Mouse (Mus musculus) liver, embryonic 14.5 days (tissue): Measurements from ENCODE around the gene Agt. TPM values are rescaled to one million over a fixed set of nuclear protein-coding genes. Genes with fewer than 3 reads are reported as not detected.

Source experiments
- ATAC-seq: fragments of 200-750 bp; cut with Nextera tagmentation; 2 replicates; pipeline ENCODE4 v1.8.0; 2017; ENCODE audit warnings: moderate number of reproducible peaks, mild to moderate bottlenecking, moderate library complexity; ENCODE audit not compliant: insufficient read depth
- DNase-seq, 3 experiments: peaks; one replicate each; pipeline ENCODE4 v3.0.0-alpha.2; 2012 to 2013; ENCODE audit warnings: low read depth in 3 of 3, low spot score in 3 of 3
- H3K27ac ChIP-seq: fragments of 300-500 bp; sonication (generic); 2 replicates; pipeline ENCODE4 v1.5.1; 2014; ENCODE audit warnings: moderate library complexity, mild to moderate bottlenecking, control low read depth, inconsistent platforms
- H3K27me3 ChIP-seq: fragments of 300-500 bp; sonication (generic); 2 replicates; pipeline ENCODE4 v1.6.1; 2014; ENCODE audit warnings: mild to moderate bottlenecking, low read length, moderate library complexity; ENCODE audit not compliant: control insufficient read depth, insufficient read depth
- H3K36me3 ChIP-seq: fragments of 300-500 bp; sonication (generic); replicated peaks from 2 replicates; pipeline ENCODE4 v1.6.1; 2014; ENCODE audit warnings: low read depth; ENCODE audit not compliant: control insufficient read depth, insufficient read depth
- H3K4me1 ChIP-seq, 2 experiments: fragments of 200-500 bp in 1 of 2; fragments of 300-500 bp in 1 of 2; sonication (generic) in 1 of 2; replicated peaks; 2 replicates each; pipeline ENCODE4 v1.6.1; 2012 to 2014; ENCODE audit warnings: antibody characterized with exemption in 1 of 2, inconsistent platforms in 1 of 2, low read length in 1 of 2; ENCODE audit not compliant: control insufficient read depth in 2 of 2, insufficient read depth in 2 of 2
- H3K4me2 ChIP-seq: fragments of 300-500 bp; sonication (generic); 2 replicates; pipeline ENCODE4 v1.6.1; 2014; ENCODE audit warnings: low read depth, mild to moderate bottlenecking, control low read depth, moderate library complexity
- H3K4me3 ChIP-seq, 2 experiments: fragments of 200-500 bp in 1 of 2; fragments of 300-500 bp in 1 of 2; sonication (generic) in 1 of 2; 2 replicates each; pipeline ENCODE4 v1.5.1; 2012 to 2014; ENCODE audit warnings: low read depth in 2 of 2, low read length in 2 of 2, mild to moderate bottlenecking in 2 of 2, control low read depth in 1 of 2, inconsistent platforms in 1 of 2, moderate library complexity in 1 of 2; ENCODE audit not compliant: insufficient read depth in 1 of 2
- H3K9ac ChIP-seq: fragments of 300-500 bp; sonication (generic); replicated peaks from 2 replicates; pipeline ENCODE4 v1.6.1; 2014; ENCODE audit warnings: mild to moderate bottlenecking, control low read depth, moderate library complexity
- H3K9me3 ChIP-seq: fragments of 300-500 bp; sonication (generic); 2 replicates; pipeline ENCODE4 v1.6.1; 2016; ENCODE audit warnings: low read length, mixed read lengths; ENCODE audit not compliant: control insufficient read depth
- CTCF ChIP-seq: IDR thresholded peaks from 2 replicates; pipeline ENCODE4 v1.5.1; 2016; ENCODE audit warnings: antibody characterized with exemption, low read depth, control low read depth
- EP300 ChIP-seq: IDR thresholded peaks from 2 replicates; pipeline ENCODE4 v1.6.1; 2016; ENCODE audit warnings: antibody characterized with exemption, low read depth
- WGBS: fragments of 180-500 bp; shearing (Covaris S2); extraction: QIAGEN DNeasy Blood & Tissue Kit; methylation state at CpG from one replicate; pipeline ENCODE4 v1.1.7; 2014; ENCODE audit not compliant: insufficient replicate concordance; 5-methylcytosine and 5-hydroxymethylcytosine counted together
- polyA plus RNA-seq, 2 experiments: library from polyadenylated mRNA; depleted of rRNA in 1 of 2; stranded (reverse) in 1 of 2; unstranded in 1 of 2; fragments of >200 nt; fragmentation: Nextera tagmentation in 1 of 2; extraction: Ambion mirVana in 1 of 2; gene quantifications; 2 replicates each; pipeline versions ENCODE4 v1.2.1 to v1.2.3; 2012 to 2014

The Agt gene
- polyA plus RNA-seq, 2 experiments = 63.3 to 94.2 TPM

- no peak overlapping the region for H3K9ac ChIP-seq
- no peak for ATAC-seq
These were observed 53.5 kb downstream of the Agt start for GRCm38 (mm10) chr8:124516039-124516438.

GRCm38 (mm10) chr8:124509156-124509555 is 60.4 kb downstream of the Agt start:
- H3K36me3 ChIP-seq = no peaks in the 10 kb centered on the region
- WGBS = 38% methylated on average over 3 of the region's 3 CpGs
- H3K9ac ChIP-seq = no peak overlapping the region
- H3K4me1 ChIP-seq = no peaks in the 10 kb centered on the region
- H3K27me3 ChIP-seq = no peaks in the 10 kb centered on the region
- ATAC-seq = no peak
- TF ChIP-seq CTCF = no peak
- no peak for TF ChIP-seq EP300
- H3K9me3 ChIP-seq = no peaks in the 10 kb centered on the region
- no peak overlapping the region for H3K4me2 ChIP-seq
- no peak overlapping the region for H3K27ac ChIP-seq
- H3K4me3 ChIP-seq = no peak overlapping the region
- no peak for DNase-seq

More at GRCm38 (mm10) chr8:124516039-124516438, 53.5 kb downstream of the Agt start:
- WGBS = 35% methylated on average over 3 of the region's 3 CpGs
- TF ChIP-seq EP300 (no peak), CTCF (no peak)
- no peak overlapping the region for H3K4me2 ChIP-seq
- no peaks in the 10 kb centered on the region for H3K27me3 ChIP-seq
- no peak overlapping the region for H3K27ac ChIP-seq
- peaks cover 0 to 4% of the 10 kb centered on the region in 2 experiments; a peak in 1 of 4 replicates for H3K4me1 ChIP-seq
- no peaks in the 10 kb centered on the region for H3K36me3 ChIP-seq
- no peak overlapping the region for H3K4me3 ChIP-seq
- no peaks in the 10 kb centered on the region for H3K9me3 ChIP-seq
- DNase-seq = no peak

- H3K27me3 ChIP-seq = no peaks in the 10 kb centered on the region
- no peak overlapping the region for H3K9ac ChIP-seq
- TF ChIP-seq CTCF = no peak
- no peak for TF ChIP-seq EP300
- H3K4me3 ChIP-seq = no peak overlapping the region
- no peaks in the 10 kb centered on the region for H3K36me3 ChIP-seq
- no peak overlapping the region for H3K4me2 ChIP-seq
- H3K4me1 ChIP-seq = no peaks in the 10 kb centered on the region
- DNase-seq = no peak
- H3K27ac ChIP-seq = no peak overlapping the region
- ATAC-seq = no peak
- WGBS = 62% methylated on average over 6 of the region's 6 CpGs
- no peaks in the 10 kb centered on the region for H3K9me3 ChIP-seq
These were observed 61.2 kb downstream of the Agt start for GRCm38 (mm10) chr8:124508321-124508695.

- no peak overlapping the region for H3K4me2 ChIP-seq
- no peaks in the 10 kb centered on the region for H3K36me3 ChIP-seq
- no peak overlapping the region for H3K27ac ChIP-seq
- 66% methylated on average over 8 of the region's 8 CpGs for WGBS
- no peaks in the 10 kb centered on the region for H3K9me3 ChIP-seq
- H3K4me3 ChIP-seq = no peak overlapping the region
- DNase-seq (no peak), ATAC-seq (no peak)
- no peaks in the 10 kb centered on the region for H3K27me3 ChIP-seq
- no peaks in the 10 kb centered on the region for H3K4me1 ChIP-seq
- no peak overlapping the region for H3K9ac ChIP-seq
- TF ChIP-seq EP300 (no peak), CTCF (no peak)
These were observed 61.8 kb downstream of the Agt start for GRCm38 (mm10) chr8:124507572-124508320.

Other genes with a start within 250 kb of the Agt start
- gene Pgbd5, start 130.0 kb downstream of the Agt start, polyA plus RNA-seq (2012; rRNA removed) = 0.14 and 0.18 TPM in 2 replicates
- gene Pgbd5, start 130.0 kb downstream of the Agt start, polyA plus RNA-seq (2014; fragmentation: Nextera tagmentation; extraction: Ambion mirVana) = 0.08 and 0.15 TPM in 2 replicates
- gene Cog2, start 48.9 kb downstream of the Agt start, polyA plus RNA-seq (2012; rRNA removed) = 7.4 and 10.0 TPM in 2 replicates
- 15.0 and 16.9 TPM in 2 replicates for gene Cog2, start 48.9 kb downstream of the Agt start, polyA plus RNA-seq (2014; fragmentation: Nextera tagmentation; extraction: Ambion mirVana)
- gene Capn9, start 6.4 kb upstream of the Agt start, polyA plus RNA-seq (2012; rRNA removed) = not detected in 2 replicates
- not detected in 2 replicates for gene Capn9, start 6.4 kb upstream of the Agt start, polyA plus RNA-seq (2014; fragmentation: Nextera tagmentation; extraction: Ambion mirVana)
- gene 2310022B05Rik, start 93.7 kb upstream of the Agt start, polyA plus RNA-seq (2012; rRNA removed) = 8.2 and 8.7 TPM in 2 replicates
- 5.5 and 7.7 TPM in 2 replicates for gene 2310022B05Rik, start 93.7 kb upstream of the Agt start, polyA plus RNA-seq (2014; fragmentation: Nextera tagmentation; extraction: Ambion mirVana)
- 7.3 and 12.0 TPM in 2 replicates for gene Ttc13, start 152.3 kb upstream of the Agt start, polyA plus RNA-seq (2012; rRNA removed)
- gene Ttc13, start 152.3 kb upstream of the Agt start, polyA plus RNA-seq (2014; fragmentation: Nextera tagmentation; extraction: Ambion mirVana) = 18.3 and 19.4 TPM in 2 replicates
- 5.5 and 6.0 TPM in 2 replicates for gene Arv1, start 152.4 kb upstream of the Agt start, polyA plus RNA-seq (2012; rRNA removed)
- gene Arv1, start 152.4 kb upstream of the Agt start, polyA plus RNA-seq (2014; fragmentation: Nextera tagmentation; extraction: Ambion mirVana) = 4.2 and 5.1 TPM in 2 replicates
- 2.0 and 2.2 TPM in 2 replicates for gene Fam89a, start 182.1 kb upstream of the Agt start, polyA plus RNA-seq (2012; rRNA removed)
- 2.5 and 2.7 TPM in 2 replicates for gene Fam89a, start 182.1 kb upstream of the Agt start, polyA plus RNA-seq (2014; fragmentation: Nextera tagmentation; extraction: Ambion mirVana)
- 0.03 and 0.11 TPM in 2 replicates for gene Trim67, start 223.4 kb upstream of the Agt start, polyA plus RNA-seq (2012; rRNA removed)
- 0.03 and 0.05 TPM in 2 replicates for gene Trim67, start 223.4 kb upstream of the Agt start, polyA plus RNA-seq (2014; fragmentation: Nextera tagmentation; extraction: Ambion mirVana)